Mouse (Mus musculus) mouse embryonic stem cell (cell line): ENCODE data around the gene Ski.

Source experiments
- in situ Hi-C, 2 experiments: fragments of 300-500 bp; cut with MboI; formaldehyde crosslinking; loops; 1 replicate in 1 of 2; 3 replicates in 1 of 2; pipeline ENCODE4 v1.14.3; 2019 to 2020; ENCODE audit warnings: low sequenced_read_pairs in 2 of 2, low pct_unique_long_range_greater_than_20kb in 1 of 2, mixed read lengths in 1 of 2; ENCODE audit not compliant: unreplicated experiment in 1 of 2

Ski gene

DNA sequence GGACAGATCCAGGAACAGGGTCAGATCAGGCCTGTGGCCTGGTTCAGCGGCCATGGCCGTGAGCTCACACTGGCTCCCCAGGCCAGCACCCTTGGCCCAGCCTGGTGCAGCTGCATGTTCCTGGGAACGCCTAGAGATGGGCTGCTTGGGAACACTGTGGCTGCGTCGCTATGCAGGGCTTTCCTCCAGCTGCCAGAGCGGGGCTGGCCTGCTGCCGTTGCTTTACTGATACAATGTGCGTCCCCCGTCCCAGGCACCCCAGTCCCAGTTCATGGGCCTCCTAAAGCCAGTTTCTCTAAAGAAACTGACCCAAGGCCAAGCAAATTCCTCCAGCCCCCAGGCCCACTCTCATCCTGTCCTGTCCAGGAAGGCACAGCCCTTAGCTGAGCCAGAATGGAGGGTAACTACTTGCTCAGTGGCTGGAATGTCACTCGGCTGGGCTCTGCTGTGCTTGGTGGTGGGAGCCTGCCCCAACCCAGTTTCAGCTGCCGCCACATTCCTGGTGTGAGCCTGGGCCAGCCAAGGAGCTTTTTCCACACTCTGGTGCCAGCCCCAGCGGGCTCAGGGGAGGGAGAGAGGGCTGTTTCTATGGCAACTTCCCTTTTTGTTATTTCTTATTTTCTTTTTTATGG, 78.4 kb downstream of the Ski start:
- in situ Hi-C loops, result no loop called here

DNA sequence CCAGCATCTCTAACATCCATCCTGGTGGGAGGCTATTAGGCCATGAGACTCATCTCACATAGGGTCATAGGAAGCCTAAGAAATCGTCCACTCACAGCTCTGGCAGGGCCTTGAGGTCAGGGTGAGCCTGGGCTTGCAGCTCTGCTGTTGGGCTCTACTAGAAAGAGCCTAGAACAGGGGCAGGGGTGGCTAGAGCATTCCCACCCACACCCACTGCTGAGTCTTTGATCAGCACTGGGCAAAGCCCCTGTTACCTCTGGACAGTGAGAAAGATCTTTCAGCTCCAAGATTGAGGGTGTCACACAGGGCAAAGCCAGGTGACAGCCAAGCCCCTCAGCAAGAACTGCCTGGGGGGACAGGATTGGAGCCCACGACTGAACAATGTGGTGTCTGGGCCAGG, 79.0 kb downstream of the Ski start:
- in situ Hi-C loops, result no loop called here

DNA sequence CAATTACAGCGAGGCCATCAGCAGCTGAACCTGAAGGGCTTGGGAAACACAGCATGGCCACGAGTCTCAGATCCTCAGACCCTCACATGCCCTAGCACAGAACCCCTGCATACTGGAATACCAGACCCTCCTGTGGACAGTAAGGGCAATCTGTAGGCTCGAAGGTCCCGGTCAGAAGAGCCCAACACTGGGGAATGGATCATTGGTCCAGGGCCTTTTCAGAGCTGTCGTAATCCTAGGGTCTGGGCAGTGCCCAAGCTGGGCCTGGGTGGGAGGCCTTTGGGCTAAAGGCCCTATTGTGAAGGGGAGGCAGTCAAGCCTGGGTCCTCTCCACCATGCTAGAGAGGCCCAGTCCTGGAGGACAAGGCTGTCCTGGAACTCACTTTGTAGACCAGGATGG, 79.6 kb downstream of the Ski start:
- in situ Hi-C loops, result no loop called here

DNA sequence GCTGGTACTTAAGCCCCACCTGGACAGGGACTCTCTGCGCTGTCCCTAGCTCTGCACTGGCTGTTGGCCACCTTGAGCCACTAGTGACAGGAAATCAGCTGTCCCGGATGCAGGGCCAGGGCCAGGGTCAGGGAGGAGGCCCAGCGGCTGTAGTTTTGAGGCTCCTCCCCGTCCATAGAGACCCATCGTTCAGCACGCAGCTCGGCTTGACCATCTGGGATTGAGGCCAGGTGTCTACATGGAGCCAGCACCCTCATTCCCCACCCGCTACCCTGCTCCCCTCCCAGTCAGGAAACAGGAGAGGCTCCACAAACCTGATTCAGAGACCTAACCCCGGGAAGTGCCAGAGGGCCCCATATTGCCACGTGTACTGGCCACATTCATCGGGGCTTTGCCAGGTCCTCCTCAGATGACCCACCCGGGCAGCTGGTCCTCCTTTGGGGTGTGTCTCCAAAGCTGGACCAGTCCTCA, 81.6 kb downstream of the Ski start:
- in situ Hi-C loops, result no loop called here

DNA sequence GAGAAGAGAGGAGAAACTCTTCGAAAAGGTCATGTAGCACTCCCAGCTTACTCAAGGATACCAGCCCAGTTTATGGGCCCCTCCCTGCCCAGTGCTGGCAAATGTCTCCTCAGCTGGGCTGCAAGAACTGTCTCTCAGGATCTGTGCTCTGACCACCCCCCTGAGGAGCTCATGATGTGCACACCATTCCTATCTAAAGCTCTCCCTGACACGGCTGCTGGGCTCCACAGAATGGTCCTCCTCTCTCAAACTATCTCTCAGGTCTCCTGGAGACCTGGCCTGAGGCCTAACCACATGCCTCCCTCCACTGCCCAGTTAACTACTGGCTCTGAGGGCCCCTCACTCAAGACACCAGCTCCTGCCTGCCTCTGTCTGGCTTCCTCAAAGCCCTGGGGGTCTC, 82.2 kb downstream of the Ski start:
- in situ Hi-C loops, result no loop called here

DNA sequence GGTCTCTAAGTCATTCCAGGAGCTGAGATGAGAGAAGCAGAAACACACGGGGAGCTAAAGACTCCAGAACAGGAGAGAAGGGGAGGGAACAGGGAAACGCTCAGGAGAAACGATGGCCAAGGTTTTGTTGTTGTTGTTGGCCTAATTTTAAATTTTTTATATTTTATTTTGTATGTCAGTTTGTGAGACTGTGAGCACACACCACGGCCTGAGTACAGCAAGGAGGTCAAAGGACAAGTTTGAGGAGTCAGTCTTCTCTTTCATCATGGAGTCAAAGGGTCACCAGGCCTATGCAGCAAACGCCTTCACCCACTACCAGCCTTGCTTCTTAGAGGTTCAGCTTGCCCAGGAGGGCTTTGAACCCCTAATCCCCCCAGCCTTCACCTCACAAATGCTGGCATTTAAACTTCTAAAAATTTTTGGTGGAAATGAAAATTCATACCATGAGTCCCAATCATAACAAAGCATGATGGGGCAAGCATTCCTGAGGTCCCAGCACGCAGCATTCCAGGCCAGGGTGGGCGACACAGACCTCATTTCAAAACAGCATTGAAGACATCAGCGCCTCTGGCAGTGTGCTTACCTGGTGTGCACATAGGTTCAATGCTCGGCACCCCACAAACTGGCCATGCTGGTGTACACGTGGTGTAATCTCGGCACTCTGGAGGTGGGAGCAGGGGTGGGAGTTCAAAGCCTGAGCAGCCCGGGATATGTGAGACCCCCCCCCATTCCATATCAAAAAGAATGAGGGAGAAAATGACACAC, 82.9 kb downstream of the Ski start:
- in situ Hi-C loops, result no loop called here

DNA sequence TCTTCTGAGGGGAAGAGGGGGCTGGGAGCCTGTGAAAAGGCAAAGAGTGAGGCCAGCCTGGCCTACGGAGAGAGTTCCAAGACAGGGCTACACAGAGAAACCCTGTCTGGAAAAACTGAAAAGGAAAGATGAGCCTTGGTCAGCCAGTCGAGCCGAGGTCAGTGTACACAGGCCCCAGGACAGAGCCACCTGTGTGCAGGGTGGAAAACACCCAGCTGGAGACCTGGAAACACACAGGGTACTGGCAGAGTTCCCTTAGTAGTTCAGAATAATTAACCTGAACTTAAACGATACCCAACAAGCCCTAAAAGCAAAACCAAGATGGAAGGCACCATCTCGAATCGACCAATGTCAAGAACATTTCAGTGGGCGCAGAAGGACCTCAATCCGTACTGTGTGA, 83.9 kb downstream of the Ski start:
- in situ Hi-C loops, result no loop called here

DNA sequence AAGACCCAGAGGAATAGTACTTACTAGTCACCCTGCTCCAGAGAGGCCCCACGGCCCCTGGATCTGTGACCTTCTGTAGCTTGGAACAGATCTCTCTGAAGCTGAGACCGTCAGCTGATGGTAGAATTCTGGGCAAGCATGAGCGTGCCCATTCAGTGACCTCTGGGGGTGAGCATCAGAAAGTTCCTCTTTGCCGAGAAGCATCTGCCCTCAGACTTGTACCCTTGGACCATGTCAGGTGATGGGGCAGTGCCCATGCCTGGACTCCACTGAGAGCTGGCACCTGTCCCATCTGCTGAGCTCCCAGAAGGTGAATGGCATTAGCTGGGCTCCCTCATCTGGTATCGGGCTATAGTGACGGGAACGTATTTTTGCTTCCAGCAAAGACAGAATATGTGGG, 84.5 kb downstream of the Ski start:
- in situ Hi-C loops, result no loop called here

DNA sequence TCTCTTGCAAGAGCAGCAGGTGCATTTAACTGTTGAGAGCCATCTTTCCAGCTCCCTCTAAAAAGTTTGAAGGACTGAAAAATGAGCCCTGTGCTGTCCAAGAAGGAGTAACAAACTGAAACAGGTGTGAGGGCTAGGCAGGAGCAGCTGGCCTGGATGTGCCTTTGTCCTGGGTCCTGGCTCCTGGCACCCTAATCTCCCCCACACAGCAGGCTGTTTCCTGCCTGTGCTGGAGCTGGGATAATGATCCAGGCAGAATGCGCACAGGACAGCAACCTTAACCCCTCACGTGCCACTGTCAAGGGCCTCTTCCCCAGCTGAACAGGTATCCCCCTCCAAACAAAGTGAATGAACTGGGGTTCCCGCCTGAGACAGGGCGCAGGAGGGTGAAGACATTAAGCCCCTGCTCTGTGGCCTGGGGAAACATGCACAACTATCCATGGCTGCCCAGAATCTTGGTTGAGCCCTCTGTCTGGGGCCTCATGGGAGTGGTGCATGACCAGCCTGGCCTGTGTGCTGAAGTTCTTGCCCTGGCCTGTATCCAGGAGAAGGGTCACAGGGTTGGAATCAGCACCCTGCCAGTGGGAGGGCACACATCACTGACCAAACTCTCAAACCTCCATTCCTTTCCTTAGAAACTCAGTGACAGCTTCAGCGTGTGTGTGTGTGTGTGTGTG, 86.3 kb downstream of the Ski start:
- in situ Hi-C loops, result no loop called here

DNA sequence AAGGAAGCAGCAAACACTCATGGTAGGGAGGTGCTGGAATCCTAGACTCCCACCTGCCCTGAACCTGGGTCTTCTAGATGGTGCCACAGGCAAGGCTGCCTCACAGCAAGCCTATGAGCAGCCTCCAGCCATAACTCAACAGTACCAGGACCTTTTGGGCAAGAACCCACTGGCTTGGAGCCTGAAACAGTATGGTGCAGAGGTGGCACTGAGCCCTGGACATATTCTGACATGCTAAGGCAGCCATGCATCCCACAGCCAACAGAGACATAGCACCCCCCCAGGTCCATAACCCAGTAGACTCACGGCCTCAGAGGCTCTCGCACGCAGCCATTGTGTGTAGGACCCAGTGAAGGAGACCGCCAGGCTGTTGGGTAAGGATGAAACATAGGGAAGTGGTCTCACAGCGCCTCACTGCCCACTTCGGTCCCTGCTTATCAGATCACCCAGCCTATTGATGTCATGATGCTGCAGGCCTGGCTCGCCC, 87.7 kb downstream of the Ski start:
- in situ Hi-C loops, result no loop called here

DNA sequence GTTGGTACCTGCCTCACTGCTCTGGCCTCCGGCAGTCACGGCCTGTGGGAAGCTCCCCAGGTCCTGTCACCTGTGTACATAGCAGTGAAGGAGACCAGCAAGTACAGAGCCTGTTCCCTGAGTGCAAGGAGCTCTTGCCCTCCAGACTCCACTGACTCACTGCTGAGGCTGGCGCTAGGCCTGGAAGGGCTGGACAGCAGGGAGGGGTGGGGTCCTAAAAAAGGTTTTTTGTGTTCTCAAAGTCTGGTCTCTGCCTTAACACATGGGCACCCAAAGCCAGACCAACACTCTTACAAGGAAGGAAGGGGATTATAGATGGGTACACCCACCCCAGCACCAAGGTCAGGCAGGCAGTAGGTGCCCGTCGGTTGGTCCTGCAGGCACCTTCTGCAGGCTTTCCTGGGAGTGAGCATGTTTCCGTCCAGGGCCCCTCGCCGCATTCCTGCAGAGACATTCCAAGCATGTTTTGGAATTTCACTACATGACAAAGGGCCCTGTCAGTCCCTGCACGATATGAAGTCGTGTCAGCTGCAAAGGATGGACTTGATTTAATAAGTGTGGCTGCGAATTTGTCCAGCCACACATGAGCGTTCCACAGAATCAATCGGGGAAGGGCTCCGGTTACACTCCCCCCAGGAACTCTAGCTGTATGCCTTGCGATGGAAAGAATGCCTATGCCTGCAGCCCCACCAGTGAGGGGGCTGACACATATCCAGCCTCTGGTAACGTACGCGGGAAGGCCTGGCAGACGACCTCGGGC, 88.6 kb downstream of the Ski start:
- in situ Hi-C loops, result no loop called here

DNA sequence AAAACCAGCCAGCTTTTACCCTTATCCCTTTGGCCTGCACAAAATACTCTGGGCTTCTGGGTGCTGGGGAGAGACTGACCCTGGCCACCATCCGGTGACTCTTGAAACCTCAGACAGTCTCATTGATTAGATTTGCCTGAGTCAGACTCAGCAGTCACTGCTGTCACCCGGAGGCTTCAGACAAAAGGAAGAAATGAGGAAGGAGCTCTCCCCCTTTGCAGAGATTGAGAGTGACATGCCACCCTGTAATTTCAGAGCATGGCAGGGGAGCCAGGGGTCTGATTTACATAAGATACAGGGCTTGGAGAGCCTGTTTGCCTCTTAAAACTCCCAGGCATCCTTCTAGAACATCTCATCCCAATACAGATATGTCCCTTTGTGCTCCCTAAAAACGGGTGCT, 89.2 kb downstream of the Ski start:
- in situ Hi-C loops, result no loop called here

DNA sequence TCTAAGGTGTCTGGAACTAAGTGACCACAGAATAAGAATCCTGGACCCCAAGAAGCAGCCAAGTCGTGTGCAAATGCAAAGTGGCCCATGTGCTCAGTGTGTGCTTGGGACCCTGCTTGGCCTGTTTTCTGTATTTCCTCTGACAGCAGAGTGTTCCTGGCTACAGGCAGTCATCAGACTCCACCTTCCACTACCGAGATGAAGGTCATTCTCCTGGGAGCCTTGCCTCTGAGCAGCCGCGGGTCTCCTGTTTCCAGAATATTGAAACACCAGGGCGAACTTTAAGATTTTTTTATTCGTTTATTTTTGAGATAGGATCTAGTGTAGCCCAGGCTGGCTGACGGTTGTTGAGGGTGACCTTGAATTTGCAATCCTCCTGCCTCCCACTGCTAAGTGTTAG, 91.8 kb downstream of the Ski start:
- in situ Hi-C loops, result no loop called here

DNA sequence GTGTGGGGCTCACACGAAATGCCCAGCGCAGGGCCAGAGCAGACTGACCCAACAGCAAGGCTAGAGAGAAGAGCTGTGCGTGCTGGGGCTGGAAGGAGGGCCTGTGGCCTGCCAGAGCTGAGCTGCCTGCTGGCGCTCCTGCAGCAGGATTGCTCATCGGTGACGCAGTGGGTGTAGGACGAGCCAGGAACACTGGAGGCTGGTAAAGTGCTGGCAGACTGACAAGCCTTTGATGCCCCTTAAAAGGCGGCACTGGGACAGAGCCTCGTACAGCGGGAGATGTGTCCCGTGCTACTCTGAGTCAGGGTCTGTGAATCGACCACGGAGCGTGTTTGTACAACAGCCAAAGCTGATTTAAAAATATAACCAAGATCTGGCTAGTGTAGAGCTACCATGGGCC, 92.4 kb downstream of the Ski start:
- in situ Hi-C loops, result no loop called here

DNA sequence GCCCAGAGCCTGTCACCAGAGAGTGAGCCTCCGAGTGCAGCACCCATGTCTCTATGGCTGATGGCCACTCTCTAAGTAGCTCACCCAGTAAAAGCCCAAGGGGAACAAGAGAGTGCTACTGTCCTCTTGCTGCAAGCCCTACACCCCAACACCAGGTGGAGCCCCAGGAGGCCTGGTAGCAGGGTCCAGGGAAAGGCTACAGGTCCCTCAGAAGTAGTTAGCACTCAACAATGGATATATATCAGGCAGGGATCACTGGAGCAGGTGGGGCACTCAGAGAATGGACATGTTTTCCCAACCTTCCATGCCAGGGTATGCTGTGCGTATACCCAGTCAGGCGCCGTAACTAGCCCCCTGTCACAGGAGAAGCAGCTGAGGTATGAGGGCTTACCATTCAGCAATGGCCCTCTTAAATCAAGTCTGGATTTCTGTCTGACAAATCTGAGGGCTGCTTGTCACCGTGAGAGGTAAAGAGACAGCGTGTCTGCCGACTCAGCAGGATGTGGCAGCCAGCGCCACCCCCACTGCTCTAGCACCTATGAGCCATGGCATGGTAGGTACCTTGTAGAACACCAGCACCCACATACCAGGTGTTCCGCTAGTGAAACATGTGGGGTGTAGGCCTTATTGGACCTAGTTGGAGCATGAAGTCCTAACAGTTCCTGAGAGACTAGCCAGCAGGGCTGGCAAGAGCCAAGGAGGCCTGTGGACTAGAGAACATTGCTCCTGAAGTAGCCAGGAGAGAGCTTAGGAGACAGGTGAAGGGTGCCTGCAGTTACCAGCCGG, 93.1 kb downstream of the Ski start:
- in situ Hi-C loops, result no loop called here

DNA sequence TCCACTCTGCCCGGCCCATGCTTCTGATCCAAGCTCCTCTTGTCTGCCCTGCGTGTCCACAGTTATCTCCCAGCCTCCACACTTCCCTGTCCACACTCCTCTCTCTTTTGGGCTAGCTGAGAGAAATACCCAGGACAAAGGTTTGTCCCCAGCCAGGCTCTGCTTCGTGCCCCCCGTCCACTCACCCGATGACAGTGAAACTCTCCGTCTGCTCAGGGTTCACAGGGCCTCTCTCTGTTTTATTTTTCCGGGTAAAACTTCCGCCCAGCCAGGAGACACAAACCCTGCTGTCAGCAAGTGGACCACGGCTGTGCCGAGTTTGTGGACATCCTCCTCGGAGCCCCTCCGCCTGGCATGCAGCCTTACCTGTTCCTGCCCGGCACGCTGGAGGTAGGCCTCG, 94.0 kb downstream of the Ski start:
- in situ Hi-C loops, result no loop called here

DNA sequence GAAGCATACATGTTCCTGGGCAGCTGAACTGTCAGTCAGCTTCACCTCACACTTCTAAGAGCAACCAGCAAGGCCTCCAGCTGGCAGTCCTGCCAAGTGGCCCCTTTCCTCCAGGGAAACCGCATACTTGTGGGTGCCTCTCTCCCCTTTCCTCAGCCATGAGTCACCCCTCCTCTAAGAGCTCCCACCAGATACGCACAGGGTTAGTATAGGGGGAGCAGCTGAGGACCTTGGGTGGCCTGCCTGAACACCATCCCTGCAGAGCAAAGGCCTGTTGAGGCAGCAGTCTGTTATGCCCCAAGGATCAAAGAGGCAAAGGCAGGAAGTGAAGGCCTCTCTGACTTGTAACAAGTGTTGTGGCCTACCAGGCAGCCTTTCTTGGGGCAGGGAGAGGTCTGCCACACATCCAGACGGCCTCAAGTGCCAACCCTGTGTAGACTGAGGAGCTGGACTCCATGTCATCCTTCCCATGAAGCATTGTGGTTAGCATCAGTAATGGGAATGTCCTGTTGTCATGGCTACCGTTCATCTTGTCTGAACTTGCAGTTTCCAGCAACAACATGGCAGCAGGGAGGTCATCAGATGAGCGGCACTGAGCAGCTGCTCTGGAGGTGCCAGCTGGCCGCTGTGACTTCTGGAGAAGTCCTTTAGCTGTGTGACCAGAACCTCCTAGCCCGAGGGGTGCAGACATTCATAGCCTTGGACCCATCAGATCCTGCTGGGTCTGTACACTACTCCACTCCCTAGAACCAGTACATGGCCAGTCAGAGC, 95.6 kb downstream of the Ski start:
- in situ Hi-C loops, result no loop called here

DNA sequence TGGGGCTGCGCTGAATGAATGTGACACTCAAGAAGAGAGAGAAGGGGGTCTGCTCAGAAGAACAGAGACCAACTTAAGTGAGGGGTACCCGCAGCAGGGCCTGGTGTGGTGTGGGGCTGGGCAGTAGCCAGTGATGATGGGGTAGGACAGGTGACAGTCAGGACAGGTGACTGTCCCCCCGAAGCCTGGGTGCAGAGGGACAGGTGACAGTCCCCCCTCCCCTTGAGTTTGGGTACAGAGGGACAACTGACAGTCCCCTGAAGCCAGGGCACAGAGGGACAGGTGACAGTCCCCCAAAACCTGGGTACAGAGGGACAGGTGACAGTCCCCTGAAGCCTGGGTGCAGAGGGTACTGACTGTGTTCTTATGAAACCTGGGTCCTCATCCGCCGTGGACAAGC, 96.2 kb downstream of the Ski start:
- in situ Hi-C loops, result no loop called here
